Mouse (Mus musculus): ENCODE results near the gene Trim9. TPM values are rescaled to one million over a fixed set of nuclear protein-coding genes. Genes with fewer than 3 reads are reported as not detected.

The Trim9 gene
- polyA plus RNA-seq, 1 experiment from 2014 or later, result 3.0 TPM

- WGBS, result 80% methylated on average over 4 of the region's 4 CpGs
- H3K36me3 ChIP-seq, result no peaks in the 10 kb centered on the region
- no peak for ATAC-seq (ENCODE audit: insufficient number of reproducible peaks, insufficient read depth, low FRiP score, low TSS enrichment)
- H3K9me3 ChIP-seq, result no peaks in the 10 kb centered on the region
- no peak overlapping the region for H3K4me3 ChIP-seq
- no peak overlapping the region for H3K27ac ChIP-seq
- peaks cover 15% of the 10 kb centered on the region for H3K27me3 ChIP-seq
- H3K4me2 ChIP-seq (replicated peaks), result no peak overlapping the region
- H3K4me1 ChIP-seq, result peaks cover 16% of the 10 kb centered on the region; the same call in 1 of the 2 replicates
- no peak overlapping the region for H3K9ac ChIP-seq
Observed at GRCm38 (mm10) chr12:70350490-70350889, 3.1 kb upstream of the Trim9 start.

- H3K27ac ChIP-seq, result no peak overlapping the region
- 79% methylated on average over 6 of the region's 6 CpGs for WGBS
- no peak overlapping the region for H3K4me3 ChIP-seq
- H3K4me1 ChIP-seq, result peaks cover 16% of the 10 kb centered on the region; the same call in 1 of the 2 replicates
- no peak for ATAC-seq (ENCODE audit: insufficient number of reproducible peaks, insufficient read depth, low FRiP score, low TSS enrichment)
- peaks cover 22% of the 10 kb centered on the region for H3K27me3 ChIP-seq
- H3K9me3 ChIP-seq, result no peaks in the 10 kb centered on the region
- no peak overlapping the region for H3K4me2 ChIP-seq (replicated peaks)
- no peaks in the 10 kb centered on the region for H3K36me3 ChIP-seq
- H3K9ac ChIP-seq, result no peak overlapping the region
Observed at GRCm38 (mm10) chr12:70349788-70350187, 2.4 kb upstream of the Trim9 start.

GRCm38 (mm10) chr12:70348026-70348425 is 612 bp upstream of the Trim9 start:
- no peak for ATAC-seq (ENCODE audit: insufficient number of reproducible peaks, insufficient read depth, low FRiP score, low TSS enrichment)
- H3K27ac ChIP-seq, result no peak overlapping the region

GRCm38 (mm10) chr12:70346139-70347026 is 1.0 kb downstream of the Trim9 start:
- Histone ChIP-seq H3K4me3 (peak overlapping the region; percentile 54), H3K9me3 (no peaks in the 10 kb centered on the region), H3K4me2 (replicated peaks) (peak overlapping the region; percentile 88), H3K27me3 (peaks cover 24% of the 10 kb centered on the region), H3K9ac (peak overlapping the region; percentile 55), H3K27ac (no peak overlapping the region), H3K36me3 (no peaks in the 10 kb centered on the region), H3K4me1 (peaks cover 16% of the 10 kb centered on the region; the same call in 1 of the 2 replicates)
- WGBS, result 2% methylated on average over 60 of the region's 60 CpGs
- ATAC-seq (ENCODE audit: insufficient number of reproducible peaks, insufficient read depth, low FRiP score, low TSS enrichment), result peak; percentile 19

More at GRCm38 (mm10) chr12:70348026-70348425, 612 bp upstream of the Trim9 start:
- peak overlapping the region; percentile 54 for H3K4me3 ChIP-seq
- no peaks in the 10 kb centered on the region for H3K36me3 ChIP-seq
- peaks cover 16% of the 10 kb centered on the region; the same call in 1 of the 2 replicates for H3K4me1 ChIP-seq
- H3K9me3 ChIP-seq, result no peaks in the 10 kb centered on the region
- H3K4me2 ChIP-seq (replicated peaks), result peak overlapping the region; percentile 88
- peak overlapping the region; percentile 55 for H3K9ac ChIP-seq
- H3K27me3 ChIP-seq, result peaks cover 24% of the 10 kb centered on the region
- WGBS, result 17% methylated on average over 8 of the region's 8 CpGs

- no peaks in the 10 kb centered on the region for H3K36me3 ChIP-seq
- no peak overlapping the region for H3K9ac ChIP-seq
- peaks cover 16% of the 10 kb centered on the region; the same call in 1 of the 2 replicates for H3K4me1 ChIP-seq
- peak overlapping the region; percentile 88 for H3K4me2 ChIP-seq (replicated peaks)
- peak overlapping the region; percentile 54 for H3K4me3 ChIP-seq
- 30% methylated on average over 16 of the region's 16 CpGs for WGBS
- H3K9me3 ChIP-seq, result no peaks in the 10 kb centered on the region
- H3K27me3 ChIP-seq, result peaks cover 24% of the 10 kb centered on the region
- no peak for ATAC-seq (ENCODE audit: insufficient number of reproducible peaks, insufficient read depth, low FRiP score, low TSS enrichment)
- H3K27ac ChIP-seq, result no peak overlapping the region
Observed at GRCm38 (mm10) chr12:70345531-70346138, 1.8 kb downstream of the Trim9 start.

- Histone ChIP-seq H3K27ac (no peak overlapping the region), H3K36me3 (no peaks in the 10 kb centered on the region), H3K4me3 (no peak overlapping the region), H3K4me1 (no peaks in the 10 kb centered on the region), H3K27me3 (no peaks in the 10 kb centered on the region), H3K9ac (no peak overlapping the region), H3K4me2 (replicated peaks) (no peak overlapping the region), H3K9me3 (no peaks in the 10 kb centered on the region)
- 66% methylated on average over 5 of the region's 5 CpGs for WGBS
- ATAC-seq (ENCODE audit: insufficient number of reproducible peaks, insufficient read depth, low FRiP score, low TSS enrichment), result no peak
Observed at GRCm38 (mm10) chr12:70335176-70335575, 12.2 kb downstream of the Trim9 start.

DNA sequence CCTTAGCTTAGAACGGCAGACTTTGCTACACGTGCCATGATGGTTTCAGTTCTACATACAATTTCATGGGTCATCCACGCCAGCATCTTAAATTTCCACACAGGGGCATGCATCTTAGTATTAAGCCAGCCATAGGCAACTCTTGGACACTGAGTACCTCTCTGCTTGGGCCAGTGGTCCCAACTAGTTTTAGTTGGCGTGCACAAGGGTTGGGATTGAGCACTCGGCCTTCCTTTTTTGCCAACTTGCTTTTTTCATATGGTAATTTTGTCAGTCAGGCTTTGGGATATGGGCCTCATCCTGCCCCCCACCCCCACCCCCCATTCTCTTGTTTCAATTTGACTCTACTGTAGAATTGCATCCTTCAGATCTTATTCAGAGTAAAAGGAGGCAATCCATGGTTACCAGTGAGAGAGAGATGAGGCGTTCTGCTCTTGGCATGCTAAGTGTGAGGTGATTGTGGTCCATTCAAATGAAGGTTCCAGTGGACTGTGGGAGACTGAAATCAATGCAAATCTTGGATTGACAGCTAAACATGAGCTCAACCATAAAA is 14.1 kb downstream of the Trim9 start:
- H3K36me3 ChIP-seq, result no peaks in the 10 kb centered on the region
- no peak overlapping the region for H3K4me2 ChIP-seq (replicated peaks)
- no peaks in the 10 kb centered on the region for H3K4me1 ChIP-seq
- H3K9me3 ChIP-seq, result no peaks in the 10 kb centered on the region
- WGBS, result 86% methylated on average over 6 of the region's 6 CpGs
- H3K27ac ChIP-seq, result no peak overlapping the region
- H3K9ac ChIP-seq, result no peak overlapping the region
- H3K27me3 ChIP-seq, result no peaks in the 10 kb centered on the region
- no peak overlapping the region for H3K4me3 ChIP-seq
- ATAC-seq (ENCODE audit: insufficient number of reproducible peaks, insufficient read depth, low FRiP score, low TSS enrichment), result no peak

DNA sequence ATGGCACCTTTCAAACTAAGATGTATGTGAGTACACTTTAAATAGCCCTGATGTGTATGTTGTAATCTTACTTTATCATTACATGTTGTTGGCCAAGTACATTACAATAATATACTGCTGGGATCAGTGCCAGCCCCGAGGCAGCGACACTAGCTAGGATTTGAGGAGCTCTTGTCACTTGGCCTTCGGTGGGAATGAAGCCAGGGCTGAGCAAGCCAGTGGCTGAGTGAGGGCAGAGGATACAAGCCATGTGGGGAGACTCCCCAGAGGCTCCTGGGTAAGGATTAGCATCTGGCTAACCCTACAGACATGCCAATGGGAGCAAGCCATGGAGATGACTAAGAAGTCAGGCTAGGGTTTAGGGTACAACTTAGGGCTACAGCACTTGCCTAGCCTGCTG is 18.4 kb downstream of the Trim9 start:
- 80% methylated on average over 3 of the region's 3 CpGs for WGBS
- Histone ChIP-seq H3K4me3 (no peak overlapping the region), H3K9ac (no peak overlapping the region), H3K4me1 (no peaks in the 10 kb centered on the region), H3K36me3 (no peaks in the 10 kb centered on the region), H3K27me3 (no peaks in the 10 kb centered on the region), H3K27ac (no peak overlapping the region), H3K9me3 (no peaks in the 10 kb centered on the region), H3K4me2 (replicated peaks) (no peak overlapping the region)
- no peak for ATAC-seq (ENCODE audit: insufficient number of reproducible peaks, insufficient read depth, low FRiP score, low TSS enrichment)

- Histone ChIP-seq H3K9ac (no peak overlapping the region), H3K4me1 (no peaks in the 10 kb centered on the region), H3K4me3 (no peak overlapping the region), H3K4me2 (replicated peaks) (no peak overlapping the region), H3K27me3 (no peaks in the 10 kb centered on the region), H3K36me3 (no peaks in the 10 kb centered on the region), H3K27ac (no peak overlapping the region), H3K9me3 (no peaks in the 10 kb centered on the region)
- ATAC-seq (ENCODE audit: insufficient number of reproducible peaks, insufficient read depth, low FRiP score, low TSS enrichment), result no peak
- 68% methylated on average over 1 of the region's 1 CpGs for WGBS
Observed at GRCm38 (mm10) chr12:70326956-70327355, 20.5 kb downstream of the Trim9 start.

DNA sequence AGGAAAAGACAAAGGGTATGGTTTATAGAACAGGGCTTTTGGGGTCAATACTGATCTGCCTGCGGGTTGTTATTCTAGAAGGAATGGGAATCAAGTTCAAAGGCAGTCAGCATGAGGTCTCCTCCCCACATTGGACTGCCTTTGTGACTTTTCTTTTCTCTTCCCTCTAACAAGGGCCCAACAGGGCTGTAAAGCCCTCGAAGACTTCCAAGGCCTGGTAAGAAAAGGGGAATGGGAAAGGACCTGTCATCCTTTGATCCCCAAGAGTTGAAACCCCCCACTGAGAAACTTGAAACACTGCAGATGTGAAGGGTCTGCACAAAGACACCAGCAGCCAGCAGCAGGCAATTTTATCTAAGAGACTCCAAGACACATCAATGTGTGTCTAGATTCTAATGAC is 21.0 kb downstream of the Trim9 start:
- 49% methylated on average over 2 of the region's 2 CpGs for WGBS

DNA sequence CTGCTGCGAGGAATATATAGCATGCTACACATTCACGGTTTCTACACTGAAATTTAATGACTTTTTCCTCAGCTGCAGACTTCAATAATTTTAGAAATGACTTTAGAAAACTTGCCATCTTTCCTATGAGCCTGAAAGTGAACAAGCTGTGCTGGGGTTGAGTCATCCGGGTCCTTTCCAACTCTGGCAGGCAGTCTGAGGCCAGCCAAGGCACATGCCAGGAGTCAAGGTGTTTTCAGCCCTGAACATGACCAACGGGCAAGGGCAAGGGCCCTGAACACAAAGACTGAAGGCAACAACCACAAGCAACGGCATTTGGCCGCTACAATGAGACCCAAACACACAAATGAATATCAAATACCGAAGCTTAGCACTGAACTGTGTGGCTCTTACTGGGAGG is 21.6 kb downstream of the Trim9 start:
- no peak overlapping the region for H3K4me3 ChIP-seq
- no peaks in the 10 kb centered on the region for H3K9me3 ChIP-seq
- H3K4me1 ChIP-seq, result no peaks in the 10 kb centered on the region
- WGBS, result 83% methylated on average over 7 of the region's 7 CpGs
- H3K36me3 ChIP-seq, result no peaks in the 10 kb centered on the region
- no peaks in the 10 kb centered on the region for H3K27me3 ChIP-seq
- ATAC-seq (ENCODE audit: insufficient number of reproducible peaks, insufficient read depth, low FRiP score, low TSS enrichment), result no peak
- no peak overlapping the region for H3K9ac ChIP-seq
- no peak overlapping the region for H3K27ac ChIP-seq
- no peak overlapping the region for H3K4me2 ChIP-seq (replicated peaks)

More for the DNA sequence above, 21.0 kb downstream of the Trim9 start:
- Histone ChIP-seq H3K9ac (no peak overlapping the region), H3K36me3 (no peaks in the 10 kb centered on the region), H3K27ac (no peak overlapping the region), H3K4me1 (no peaks in the 10 kb centered on the region), H3K27me3 (no peaks in the 10 kb centered on the region), H3K9me3 (no peaks in the 10 kb centered on the region), H3K4me2 (replicated peaks) (no peak overlapping the region), H3K4me3 (no peak overlapping the region)
- ATAC-seq (ENCODE audit: insufficient number of reproducible peaks, insufficient read depth, low FRiP score, low TSS enrichment), result no peak

GRCm38 (mm10) chr12:70322790-70323189 is 24.6 kb downstream of the Trim9 start:
- H3K4me1 ChIP-seq, result no peaks in the 10 kb centered on the region
- H3K4me2 ChIP-seq (replicated peaks), result no peak overlapping the region
- H3K27me3 ChIP-seq, result no peaks in the 10 kb centered on the region
- H3K9ac ChIP-seq, result no peak overlapping the region
- H3K4me3 ChIP-seq, result no peak overlapping the region
- no peaks in the 10 kb centered on the region for H3K9me3 ChIP-seq
- WGBS, result 73% methylated on average over 1 of the region's 1 CpGs
- no peaks in the 10 kb centered on the region for H3K36me3 ChIP-seq
- H3K27ac ChIP-seq, result no peak overlapping the region
- ATAC-seq (ENCODE audit: insufficient number of reproducible peaks, insufficient read depth, low FRiP score, low TSS enrichment), result no peak

Data from embryonic facial prominence, embryonic 12.5 days (tissue).